Mouse (Mus musculus) frontal cortex, postnatal 25 days (tissue): ENCODE measurements around the gene Sh3bp1.
"Not testable (repeated sequence)": the region's sequence is repeated elsewhere in the genome, so short reads cannot be mapped to it uniquely, and the experiment has no call there.

Source experiments
- DNase-seq, 2 experiments: peaks; one replicate each; pipeline ENCODE4 v3.0.0; 2022; ENCODE audit warnings: low spot score in 2 of 2

Sh3bp1 gene

GRCm38 (mm10) chr15:78877810-78878390, 21.7 kb upstream of the Sh3bp1 start:
- no peak for DNase-seq

- DNase-seq: not testable (repeated sequence)
These were observed 20.6 kb upstream of the Sh3bp1 start for GRCm38 (mm10) chr15:78878792-78879516.

GRCm38 (mm10) chr15:78880432-78880831, 19.1 kb upstream of the Sh3bp1 start:
- DNase-seq: no peak

- DNase-seq: no peak
These were observed 17.7 kb upstream of the Sh3bp1 start for GRCm38 (mm10) chr15:78881828-78882227.

GRCm38 (mm10) chr15:78889401-78889853, 10.1 kb upstream of the Sh3bp1 start:
- DNase-seq: no peak

GRCm38 (mm10) chr15:78892440-78892839, 7.1 kb upstream of the Sh3bp1 start:
- no peak for DNase-seq

- no peak for DNase-seq
These were observed 4.8 kb upstream of the Sh3bp1 start for GRCm38 (mm10) chr15:78894726-78895125.

GRCm38 (mm10) chr15:78895741-78896140, 3.8 kb upstream of the Sh3bp1 start:
- no peak for DNase-seq

- DNase-seq: no peak
These were observed 3.4 kb upstream of the Sh3bp1 start for GRCm38 (mm10) chr15:78896149-78896548.

GRCm38 (mm10) chr15:78897488-78897887, 2.1 kb upstream of the Sh3bp1 start:
- DNase-seq: no peak

GRCm38 (mm10) chr15:78898507-78899001, 1.0 kb upstream of the Sh3bp1 start:
- DNase-seq: no peak

- DNase-seq: no peak
These were observed 194 bp upstream of the Sh3bp1 start, which contains the start of gene Gm49510 for GRCm38 (mm10) chr15:78899409-78899739. Gene Gm49510 (plus strand): TSS chr15:78899667.

- no peak for DNase-seq
These were observed 1.2 kb downstream of the Sh3bp1 start for GRCm38 (mm10) chr15:78900585-78901421.

GRCm38 (mm10) chr15:78901422-78901789, 1.8 kb downstream of the Sh3bp1 start:
- no peak for DNase-seq

GRCm38 (mm10) chr15:78903243-78903642, 3.7 kb downstream of the Sh3bp1 start:
- peak; percentile 64 to 71 for DNase-seq

GRCm38 (mm10) chr15:78908399-78908798, 8.8 kb downstream of the Sh3bp1 start:
- DNase-seq: no peak

- no peak for DNase-seq
These were observed 9.4 kb downstream of the Sh3bp1 start for GRCm38 (mm10) chr15:78908982-78909381.

- no peak for DNase-seq
These were observed 12.5 kb downstream of the Sh3bp1 start for GRCm38 (mm10) chr15:78912040-78912439.

- peak; percentile 87 to 93 for DNase-seq
These were observed 14.1 kb downstream of the Sh3bp1 start, which contains the start of gene Pdxp for GRCm38 (mm10) chr15:78913632-78914090. Gene Pdxp (plus strand): TSS chr15:78913919.

GRCm38 (mm10) chr15:78914091-78914822, 14.7 kb downstream of the Sh3bp1 start:
- no peak for DNase-seq

- no peak for DNase-seq
These were observed 15.5 kb downstream of the Sh3bp1 start for GRCm38 (mm10) chr15:78914823-78915659.
